Mouse (Mus musculus): ENCODE measurements around the gene Ccl26.

GRCm38 (mm10) chr5:135527986-135528385, 35.4 kb downstream of the Ccl26 start:
- TF ChIP-seq CTCF (IDR thresholded peaks at IDR 0.05; ENCODE audit: low read depth, low read length) (no peak), POLR2A (IDR thresholded peaks at IDR 0.05; ENCODE audit: borderline replicate concordance, low read depth, low read length) (no peak)
